Mouse (Mus musculus): ENCODE measurements around the gene Fmnl1. TPM values are rescaled to one million over a fixed set of nuclear protein-coding genes. Genes with fewer than 3 reads are reported as not detected.

The Fmnl1 gene
- polyA plus RNA-seq, 1 experiment from 2014 or later, result 3.8 TPM

DNA sequence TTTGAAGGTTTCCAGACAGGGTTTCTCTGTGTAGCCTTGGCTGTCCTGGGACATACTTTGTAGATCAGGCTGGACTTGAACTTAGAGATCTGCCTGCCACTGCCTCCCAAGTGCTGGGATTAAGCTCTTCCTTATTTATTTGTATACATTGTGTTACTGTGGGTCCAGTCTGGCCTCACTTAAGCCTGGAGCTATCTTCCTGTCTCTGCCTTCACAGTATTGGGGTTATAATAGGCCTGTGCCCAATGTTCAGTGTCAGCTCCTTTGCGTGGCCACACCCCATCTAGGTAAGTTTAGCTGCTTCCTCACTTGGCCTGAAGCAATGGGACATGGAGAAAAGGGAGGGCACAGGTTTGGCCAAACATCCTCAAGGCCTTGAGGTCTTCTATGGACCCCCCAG, 5.6 kb downstream of the Fmnl1 start:
- no peak overlapping the region for H3K4me3 ChIP-seq (replicated peaks)
- H3K27me3 ChIP-seq, result peaks cover 18% of the 10 kb centered on the region
- no peak overlapping the region for H3K4me2 ChIP-seq
- ATAC-seq (replicated peaks; ENCODE audit: low FRiP score), result no peak
- no peak overlapping the region for H3K9ac ChIP-seq
- H3K36me3 ChIP-seq, result no peaks in the 10 kb centered on the region
- H3K27ac ChIP-seq, result no peak overlapping the region
- no peaks in the 10 kb centered on the region for H3K9me3 ChIP-seq (replicated peaks)
- WGBS, result 100% methylated on average over 1 of the region's 1 CpGs
- H3K4me1 ChIP-seq, result peaks cover 24% of the 10 kb centered on the region

GRCm38 (mm10) chr11:103177216-103177615, 6.3 kb downstream of the Fmnl1 start:
- H3K9ac ChIP-seq, result no peak overlapping the region
- H3K27me3 ChIP-seq, result peaks cover 11% of the 10 kb centered on the region
- no peak overlapping the region for H3K27ac ChIP-seq
- peaks cover 21% of the 10 kb centered on the region for H3K4me1 ChIP-seq
- no peak overlapping the region for H3K4me2 ChIP-seq
- H3K36me3 ChIP-seq, result no peaks in the 10 kb centered on the region
- ATAC-seq (replicated peaks; ENCODE audit: low FRiP score), result no peak
- H3K4me3 ChIP-seq (replicated peaks), result no peak overlapping the region
- WGBS, result 85% methylated on average over 5 of the region's 5 CpGs
- no peaks in the 10 kb centered on the region for H3K9me3 ChIP-seq (replicated peaks)

DNA sequence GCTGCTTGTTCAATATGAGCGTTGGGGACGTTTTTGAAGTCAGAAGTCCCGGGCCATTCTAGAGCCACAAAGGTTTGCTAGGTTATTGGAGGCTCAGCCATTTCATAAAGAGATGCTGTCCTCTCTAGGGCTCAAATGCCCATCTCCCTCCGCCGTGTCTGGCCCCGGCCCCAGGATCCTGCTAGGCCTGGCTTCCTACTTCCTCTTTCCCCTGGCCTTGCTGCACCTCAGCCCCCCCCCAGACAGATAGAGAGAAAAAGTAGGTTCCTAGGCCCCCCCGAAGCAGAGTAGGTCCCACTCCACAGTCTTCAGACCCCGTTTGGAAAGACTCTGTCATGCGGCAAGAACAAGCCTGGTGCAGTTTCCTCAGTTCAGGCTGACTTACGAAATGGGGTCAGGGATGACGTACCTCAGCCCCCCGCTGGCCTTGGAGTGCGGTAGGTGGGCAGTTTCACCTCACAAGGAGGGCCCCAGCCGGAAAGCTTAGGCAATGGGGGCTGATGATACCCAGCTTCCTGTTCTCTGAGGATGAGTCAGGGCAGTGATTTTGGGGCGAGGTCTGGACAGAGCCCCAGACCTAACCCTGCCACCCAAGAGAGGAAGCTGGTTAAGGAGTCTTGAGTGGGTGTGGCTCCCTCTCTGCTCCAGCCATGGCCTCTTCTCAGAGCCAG, 7.0 kb downstream of the Fmnl1 start:
- Histone ChIP-seq H3K9ac (no peak overlapping the region), H3K4me3 (replicated peaks) (no peak overlapping the region), H3K27me3 (peaks cover 3% of the 10 kb centered on the region), H3K36me3 (no peaks in the 10 kb centered on the region), H3K4me1 (peaks cover 16% of the 10 kb centered on the region), H3K27ac (no peak overlapping the region), H3K9me3 (replicated peaks) (no peaks in the 10 kb centered on the region), H3K4me2 (no peak overlapping the region)
- no peak for ATAC-seq (replicated peaks; ENCODE audit: low FRiP score)
- WGBS, result 82% methylated on average over 15 of the region's 15 CpGs

DNA sequence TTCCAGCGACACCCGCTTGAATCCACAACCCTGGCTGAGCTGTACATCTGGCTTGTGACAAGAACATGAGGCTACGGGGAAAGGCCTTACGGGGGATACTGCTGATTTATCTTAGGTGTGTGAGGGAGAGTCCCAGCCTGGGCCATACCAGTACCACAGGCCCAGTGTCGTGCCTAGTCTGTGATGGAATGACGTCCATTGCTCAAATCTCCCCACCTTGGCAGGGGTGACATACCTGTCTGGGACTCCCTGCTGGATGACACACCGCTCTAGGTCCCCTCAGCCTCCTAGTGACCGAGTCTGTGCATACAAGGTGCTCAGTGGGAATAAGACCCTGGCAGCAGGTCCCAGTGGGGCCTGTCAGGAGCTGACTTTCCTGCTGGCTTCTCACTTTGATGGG, 7.8 kb downstream of the Fmnl1 start:
- H3K9me3 ChIP-seq (replicated peaks), result no peaks in the 10 kb centered on the region
- 92% methylated on average over 8 of the region's 8 CpGs for WGBS
- H3K27me3 ChIP-seq, result no peaks in the 10 kb centered on the region
- no peak overlapping the region for H3K4me3 ChIP-seq (replicated peaks)
- ATAC-seq (replicated peaks; ENCODE audit: low FRiP score), result no peak
- H3K4me2 ChIP-seq, result no peak overlapping the region
- H3K9ac ChIP-seq, result no peak overlapping the region
- H3K4me1 ChIP-seq, result peaks cover 16% of the 10 kb centered on the region
- no peak overlapping the region for H3K27ac ChIP-seq
- no peaks in the 10 kb centered on the region for H3K36me3 ChIP-seq

GRCm38 (mm10) chr11:103180426-103180825, 9.5 kb downstream of the Fmnl1 start:
- no peak overlapping the region for H3K4me3 ChIP-seq (replicated peaks)
- no peaks in the 10 kb centered on the region for H3K27me3 ChIP-seq
- H3K4me1 ChIP-seq, result 0 out of 2 replicates have a peak, but pooled peaks cover 7% of the 10 kb centered on the region
- no peak overlapping the region for H3K9ac ChIP-seq
- H3K9me3 ChIP-seq (replicated peaks), result no peaks in the 10 kb centered on the region
- H3K36me3 ChIP-seq, result no peaks in the 10 kb centered on the region
- H3K27ac ChIP-seq, result no peak overlapping the region
- WGBS, result 68% methylated on average over 1 of the region's 1 CpGs
- H3K4me2 ChIP-seq, result no peak overlapping the region
- ATAC-seq (replicated peaks; ENCODE audit: low FRiP score), result no peak

- no peaks in the 10 kb centered on the region for H3K27me3 ChIP-seq
- no peak overlapping the region for H3K9ac ChIP-seq
- no peak overlapping the region for H3K4me2 ChIP-seq
- no peak for ATAC-seq (replicated peaks; ENCODE audit: low FRiP score)
- no peak overlapping the region for H3K4me3 ChIP-seq (replicated peaks)
- H3K4me1 ChIP-seq, result no peaks in the 10 kb centered on the region
- H3K36me3 ChIP-seq, result no peaks in the 10 kb centered on the region
- H3K27ac ChIP-seq, result no peak overlapping the region
- no peaks in the 10 kb centered on the region for H3K9me3 ChIP-seq (replicated peaks)
- WGBS, result 69% methylated on average over 9 of the region's 9 CpGs
These were observed 10.4 kb downstream of the Fmnl1 start for GRCm38 (mm10) chr11:103181349-103181748.

GRCm38 (mm10) chr11:103181911-103182310, 11.0 kb downstream of the Fmnl1 start:
- Histone ChIP-seq H3K4me2 (no peak overlapping the region), H3K27me3 (no peaks in the 10 kb centered on the region), H3K9me3 (replicated peaks) (no peaks in the 10 kb centered on the region), H3K9ac (no peak overlapping the region), H3K36me3 (no peaks in the 10 kb centered on the region), H3K4me1 (no peaks in the 10 kb centered on the region), H3K4me3 (replicated peaks) (no peak overlapping the region), H3K27ac (no peak overlapping the region)
- WGBS, result 88% methylated on average over 3 of the region's 3 CpGs
- ATAC-seq (replicated peaks; ENCODE audit: low FRiP score), result peak; percentile 41; the same call in 1 of the 2 replicates

DNA sequence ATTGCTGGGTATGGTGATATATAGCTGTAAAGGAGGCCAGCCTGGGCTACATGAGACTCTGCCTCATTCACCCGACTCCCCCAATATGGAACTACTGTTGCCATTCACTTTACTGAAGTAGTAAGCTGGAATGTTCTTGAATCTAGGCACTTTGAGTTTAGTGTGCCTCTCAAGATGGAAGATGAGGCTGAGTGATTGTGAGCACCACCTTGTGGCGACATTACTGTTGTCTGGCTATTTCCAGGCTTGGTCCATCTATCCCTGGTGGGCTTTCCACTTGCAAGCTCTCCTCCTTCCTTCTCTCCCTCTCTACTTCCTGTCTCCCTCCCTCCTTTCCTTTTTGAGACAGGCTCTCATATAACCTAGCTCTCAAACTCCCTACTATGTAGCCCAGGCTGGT, 14.0 kb downstream of the Fmnl1 start:
- ATAC-seq (replicated peaks; ENCODE audit: low FRiP score), result no peak
- WGBS, result 37% methylated on average over 2 of the region's 2 CpGs
- H3K27ac ChIP-seq, result no peak overlapping the region
- no peak overlapping the region for H3K9ac ChIP-seq
- no peak overlapping the region for H3K4me3 ChIP-seq (replicated peaks)
- no peaks in the 10 kb centered on the region for H3K4me1 ChIP-seq
- no peaks in the 10 kb centered on the region for H3K9me3 ChIP-seq (replicated peaks)
- H3K27me3 ChIP-seq, result peaks cover 2% of the 10 kb centered on the region; the same call in 1 of the 2 replicates
- H3K4me2 ChIP-seq, result no peak overlapping the region
- H3K36me3 ChIP-seq, result no peaks in the 10 kb centered on the region

DNA sequence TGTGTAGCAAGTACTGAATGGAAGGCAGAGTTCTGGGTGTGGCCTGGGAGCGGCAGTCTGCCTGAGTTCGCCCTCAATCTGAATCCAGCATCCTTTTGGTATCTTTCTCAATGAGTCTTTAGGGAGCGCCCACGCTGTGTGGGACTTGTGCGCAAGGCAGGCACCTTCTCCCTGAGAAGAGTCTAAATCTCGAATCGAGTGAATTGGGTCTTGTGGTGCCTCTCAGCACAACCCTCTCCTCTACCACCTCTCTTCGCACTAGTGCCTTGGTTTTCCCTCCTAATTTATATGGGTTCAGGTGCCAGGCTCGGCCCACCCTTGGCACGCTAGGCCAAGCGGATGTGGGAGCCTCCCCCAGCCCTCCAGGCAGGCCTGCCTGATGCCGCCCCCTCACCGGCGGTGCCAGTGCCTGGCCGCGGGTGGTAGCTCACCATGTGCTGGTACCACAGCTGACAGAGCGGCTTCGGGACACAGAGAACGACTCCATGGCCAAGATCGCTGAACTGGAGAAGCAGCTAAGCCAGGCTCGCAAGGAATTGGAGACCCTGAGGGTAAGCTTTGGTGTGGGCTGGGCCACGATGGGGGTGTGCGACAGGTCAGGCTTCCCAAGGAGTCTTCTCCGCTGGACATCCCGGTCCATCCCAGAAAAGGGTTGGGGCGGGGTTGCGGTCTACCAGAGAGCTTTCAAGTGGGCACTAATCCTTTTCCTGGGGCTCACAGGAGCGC, 21.5 kb downstream of the Fmnl1 start:
- Histone ChIP-seq H3K27ac (no peak overlapping the region), H3K27me3 (peaks cover 76% of the 10 kb centered on the region), H3K4me2 (peak overlapping the region; percentile 65), H3K9me3 (replicated peaks) (no peaks in the 10 kb centered on the region), H3K9ac (0 out of 2 replicates have a peak overlapping the region, but pooled peaks have one; percentile 12), H3K36me3 (no peaks in the 10 kb centered on the region), H3K4me1 (peaks cover 28% of the 10 kb centered on the region), H3K4me3 (replicated peaks) (peak overlapping the region; percentile 32)
- 15% methylated on average over 28 of the region's 28 CpGs for WGBS
- no peak for ATAC-seq (replicated peaks; ENCODE audit: low FRiP score)

- peak overlapping the region; percentile 32 for H3K4me3 ChIP-seq (replicated peaks)
- peak overlapping the region; percentile 65 for H3K4me2 ChIP-seq
- WGBS, result 9% methylated on average over 44 of the region's 44 CpGs
- no peak; the same call in 1 of the 2 replicates for ATAC-seq (replicated peaks; ENCODE audit: low FRiP score)
- H3K36me3 ChIP-seq, result no peaks in the 10 kb centered on the region
- 0 out of 2 replicates have a peak overlapping the region, but pooled peaks have one; percentile 12 for H3K9ac ChIP-seq
- no peak overlapping the region for H3K27ac ChIP-seq
- H3K9me3 ChIP-seq (replicated peaks), result no peaks in the 10 kb centered on the region
- H3K4me1 ChIP-seq, result peaks cover 28% of the 10 kb centered on the region
- peaks cover 84% of the 10 kb centered on the region for H3K27me3 ChIP-seq
These were observed 22.3 kb downstream of the Fmnl1 start for GRCm38 (mm10) chr11:103192956-103193824.

GRCm38 (mm10) chr11:103193825-103194168, 22.9 kb downstream of the Fmnl1 start:
- Histone ChIP-seq H3K4me3 (replicated peaks) (no peak overlapping the region), H3K9me3 (replicated peaks) (no peaks in the 10 kb centered on the region), H3K9ac (no peak overlapping the region), H3K27me3 (peaks cover 90% of the 10 kb centered on the region), H3K4me1 (peaks cover 34% of the 10 kb centered on the region), H3K27ac (no peak overlapping the region), H3K4me2 (no peak overlapping the region; the same call in 1 of the 2 replicates), H3K36me3 (no peaks in the 10 kb centered on the region)
- 42% methylated on average over 9 of the region's 9 CpGs for WGBS
- ATAC-seq (replicated peaks; ENCODE audit: low FRiP score), result no peak

DNA sequence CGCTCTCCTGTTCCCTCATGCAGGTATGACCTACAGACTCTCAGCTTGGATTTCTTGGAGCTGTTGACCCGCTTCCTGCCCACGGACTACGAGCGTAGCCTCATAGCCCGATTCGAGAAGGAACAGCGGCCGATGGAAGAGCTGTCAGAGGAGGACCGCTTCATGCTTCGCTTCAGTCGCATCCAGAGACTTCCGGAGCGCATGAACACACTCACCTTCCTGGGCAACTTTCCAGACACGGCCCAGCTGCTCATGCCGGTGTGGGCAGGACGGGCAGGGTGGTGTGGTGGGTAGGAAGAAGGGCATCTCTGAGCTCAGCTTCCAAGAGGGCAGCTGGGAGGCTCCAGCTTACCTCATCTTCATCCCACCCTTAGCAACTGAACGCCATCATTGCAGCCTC, 24.3 kb downstream of the Fmnl1 start:
- Histone ChIP-seq H3K9me3 (replicated peaks) (no peaks in the 10 kb centered on the region), H3K27me3 (peaks cover 99% of the 10 kb centered on the region), H3K4me3 (replicated peaks) (no peak overlapping the region), H3K36me3 (no peaks in the 10 kb centered on the region), H3K27ac (no peak overlapping the region), H3K4me1 (peaks cover 47% of the 10 kb centered on the region), H3K4me2 (no peak overlapping the region), H3K9ac (no peak overlapping the region)
- WGBS, result 62% methylated on average over 18 of the region's 18 CpGs
- ATAC-seq (replicated peaks; ENCODE audit: low FRiP score), result no peak
